Mouse (Mus musculus) liver, embryonic 14.5 days (tissue): ENCODE results near the gene Gucy2d. TPM values are rescaled to one million over a fixed set of nuclear protein-coding genes. Genes with fewer than 3 reads are reported as not detected.

Source experiments
- ATAC-seq: fragments of 200-750 bp; cut with Nextera tagmentation; 2 replicates; pipeline ENCODE4 v1.8.0; 2017; ENCODE audit warnings: moderate number of reproducible peaks, mild to moderate bottlenecking, moderate library complexity; ENCODE audit not compliant: insufficient read depth
- DNase-seq, 3 experiments: peaks; one replicate each; pipeline ENCODE4 v3.0.0-alpha.2; 2012 to 2013; ENCODE audit warnings: low read depth in 3 of 3, low spot score in 3 of 3
- H3K27ac ChIP-seq: fragments of 300-500 bp; sonication (generic); 2 replicates; pipeline ENCODE4 v1.5.1; 2014; ENCODE audit warnings: moderate library complexity, mild to moderate bottlenecking, control low read depth, inconsistent platforms
- H3K27me3 ChIP-seq: fragments of 300-500 bp; sonication (generic); 2 replicates; pipeline ENCODE4 v1.6.1; 2014; ENCODE audit warnings: mild to moderate bottlenecking, low read length, moderate library complexity; ENCODE audit not compliant: control insufficient read depth, insufficient read depth
- H3K36me3 ChIP-seq: fragments of 300-500 bp; sonication (generic); replicated peaks from 2 replicates; pipeline ENCODE4 v1.6.1; 2014; ENCODE audit warnings: low read depth; ENCODE audit not compliant: control insufficient read depth, insufficient read depth
- H3K4me1 ChIP-seq, 2 experiments: fragments of 200-500 bp in 1 of 2; fragments of 300-500 bp in 1 of 2; sonication (generic) in 1 of 2; replicated peaks; 2 replicates each; pipeline ENCODE4 v1.6.1; 2012 to 2014; ENCODE audit warnings: antibody characterized with exemption in 1 of 2, inconsistent platforms in 1 of 2, low read length in 1 of 2; ENCODE audit not compliant: control insufficient read depth in 2 of 2, insufficient read depth in 2 of 2
- H3K4me2 ChIP-seq: fragments of 300-500 bp; sonication (generic); 2 replicates; pipeline ENCODE4 v1.6.1; 2014; ENCODE audit warnings: low read depth, mild to moderate bottlenecking, control low read depth, moderate library complexity
- H3K4me3 ChIP-seq, 2 experiments: fragments of 200-500 bp in 1 of 2; fragments of 300-500 bp in 1 of 2; sonication (generic) in 1 of 2; 2 replicates each; pipeline ENCODE4 v1.5.1; 2012 to 2014; ENCODE audit warnings: low read depth in 2 of 2, low read length in 2 of 2, mild to moderate bottlenecking in 2 of 2, control low read depth in 1 of 2, inconsistent platforms in 1 of 2, moderate library complexity in 1 of 2; ENCODE audit not compliant: insufficient read depth in 1 of 2
- H3K9ac ChIP-seq: fragments of 300-500 bp; sonication (generic); replicated peaks from 2 replicates; pipeline ENCODE4 v1.6.1; 2014; ENCODE audit warnings: mild to moderate bottlenecking, control low read depth, moderate library complexity
- H3K9me3 ChIP-seq: fragments of 300-500 bp; sonication (generic); 2 replicates; pipeline ENCODE4 v1.6.1; 2016; ENCODE audit warnings: low read length, mixed read lengths; ENCODE audit not compliant: control insufficient read depth
- CTCF ChIP-seq: IDR thresholded peaks from 2 replicates; pipeline ENCODE4 v1.5.1; 2016; ENCODE audit warnings: antibody characterized with exemption, low read depth, control low read depth
- EP300 ChIP-seq: IDR thresholded peaks from 2 replicates; pipeline ENCODE4 v1.6.1; 2016; ENCODE audit warnings: antibody characterized with exemption, low read depth
- WGBS: fragments of 180-500 bp; shearing (Covaris S2); extraction: QIAGEN DNeasy Blood & Tissue Kit; methylation state at CpG from one replicate; pipeline ENCODE4 v1.1.7; 2014; ENCODE audit not compliant: insufficient replicate concordance; 5-methylcytosine and 5-hydroxymethylcytosine counted together
- polyA plus RNA-seq, 2 experiments: library from polyadenylated mRNA; depleted of rRNA in 1 of 2; stranded (reverse) in 1 of 2; unstranded in 1 of 2; fragments of >200 nt; fragmentation: Nextera tagmentation in 1 of 2; extraction: Ambion mirVana in 1 of 2; gene quantifications; 2 replicates each; pipeline versions ENCODE4 v1.2.1 to v1.2.3; 2012 to 2014

Gene Gucy2d
- polyA plus RNA-seq, 2 experiments, result not detected

- ATAC-seq (no peak), DNase-seq (no peak)
- H3K4me3 ChIP-seq, result no peak overlapping the region
- H3K27me3 ChIP-seq, result no peaks in the 10 kb centered on the region
- H3K27ac ChIP-seq, result no peak overlapping the region
- H3K4me2 ChIP-seq, result no peak overlapping the region
- peaks cover 0 to 3% of the 10 kb centered on the region in 2 experiments; a peak in 2 of 4 replicates for H3K4me1 ChIP-seq
- H3K9me3 ChIP-seq, result no peaks in the 10 kb centered on the region
- WGBS, result 46% methylated on average over 5 of the region's 5 CpGs
- H3K36me3 ChIP-seq, result no peaks in the 10 kb centered on the region
- TF ChIP-seq CTCF (no peak), EP300 (no peak)
- H3K9ac ChIP-seq, result no peak overlapping the region
Observed at GRCm38 (mm10) chr7:98497451-98497850, 57.2 kb downstream of the Gucy2d start.

- ATAC-seq, result no peak
- 65% methylated on average over 12 of the region's 12 CpGs for WGBS
- H3K4me2 ChIP-seq, result no peak overlapping the region
- no peaks in the 10 kb centered on the region for H3K27me3 ChIP-seq
- no peak overlapping the region for H3K9ac ChIP-seq
- no peak overlapping the region for H3K27ac ChIP-seq
- H3K9me3 ChIP-seq, result no peaks in the 10 kb centered on the region
- no peak for TF ChIP-seq EP300
- no peak for TF ChIP-seq CTCF
- H3K36me3 ChIP-seq, result no peaks in the 10 kb centered on the region
- peaks cover 0 to 3% of the 10 kb centered on the region in 2 experiments; a peak in 2 of 4 replicates for H3K4me1 ChIP-seq
- no peak for DNase-seq
- no peak overlapping the region for H3K4me3 ChIP-seq
Observed at GRCm38 (mm10) chr7:98498101-98498500, 57.9 kb downstream of the Gucy2d start.

DNA sequence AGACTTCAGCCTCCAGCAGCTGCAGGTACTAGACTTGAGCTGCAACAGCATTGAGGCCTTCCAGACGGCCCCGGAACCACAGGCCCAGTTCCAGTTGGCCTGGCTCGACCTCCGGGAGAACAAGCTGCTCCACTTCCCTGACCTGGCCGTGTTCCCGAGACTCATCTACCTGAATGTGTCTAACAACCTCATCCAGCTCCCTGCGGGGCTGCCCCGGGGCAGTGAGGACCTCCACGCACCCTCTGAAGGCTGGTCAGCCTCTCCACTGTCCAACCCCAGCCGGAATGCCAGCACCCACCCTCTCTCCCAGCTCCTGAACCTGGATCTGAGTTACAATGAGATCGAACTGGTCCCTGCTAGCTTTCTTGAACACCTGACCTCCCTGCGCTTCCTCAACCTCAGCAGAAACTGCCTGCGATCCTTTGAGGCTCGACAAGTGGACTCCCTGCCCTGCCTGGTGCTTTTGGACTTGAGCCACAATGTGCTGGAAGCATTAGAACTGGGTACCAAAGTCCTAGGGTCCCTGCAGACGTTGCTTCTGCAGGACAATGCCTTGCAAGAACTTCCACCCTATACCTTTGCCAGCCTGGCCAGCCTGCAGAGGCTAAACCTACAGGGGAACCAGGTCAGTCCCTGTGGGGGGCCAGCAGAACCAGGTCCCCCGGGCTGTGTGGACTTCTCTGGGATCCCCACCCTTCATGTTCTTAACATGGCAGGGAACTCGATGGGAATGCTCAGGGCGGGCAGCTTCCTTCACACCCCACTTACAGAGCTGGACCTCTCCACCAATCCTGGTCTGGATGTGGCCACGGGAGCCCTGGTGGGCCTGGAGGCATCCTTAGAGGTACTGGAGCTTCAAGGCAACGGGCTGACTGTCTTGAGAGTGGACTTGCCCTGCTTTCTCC is 58.7 kb downstream of the Gucy2d start:
- ATAC-seq (no peak), DNase-seq (no peak)
- Histone ChIP-seq H3K9me3 (no peaks in the 10 kb centered on the region), H3K36me3 (no peaks in the 10 kb centered on the region), H3K4me3 (no peak overlapping the region), H3K27me3 (no peaks in the 10 kb centered on the region), H3K9ac (no peak overlapping the region), H3K4me2 (no peak overlapping the region), H3K27ac (no peak overlapping the region), H3K4me1 (peaks cover 0 to 3% of the 10 kb centered on the region in 2 experiments; a peak in 1 of 4 replicates)
- TF ChIP-seq CTCF (no peak), EP300 (no peak)
- 71% methylated on average over 20 of the region's 20 CpGs for WGBS

DNA sequence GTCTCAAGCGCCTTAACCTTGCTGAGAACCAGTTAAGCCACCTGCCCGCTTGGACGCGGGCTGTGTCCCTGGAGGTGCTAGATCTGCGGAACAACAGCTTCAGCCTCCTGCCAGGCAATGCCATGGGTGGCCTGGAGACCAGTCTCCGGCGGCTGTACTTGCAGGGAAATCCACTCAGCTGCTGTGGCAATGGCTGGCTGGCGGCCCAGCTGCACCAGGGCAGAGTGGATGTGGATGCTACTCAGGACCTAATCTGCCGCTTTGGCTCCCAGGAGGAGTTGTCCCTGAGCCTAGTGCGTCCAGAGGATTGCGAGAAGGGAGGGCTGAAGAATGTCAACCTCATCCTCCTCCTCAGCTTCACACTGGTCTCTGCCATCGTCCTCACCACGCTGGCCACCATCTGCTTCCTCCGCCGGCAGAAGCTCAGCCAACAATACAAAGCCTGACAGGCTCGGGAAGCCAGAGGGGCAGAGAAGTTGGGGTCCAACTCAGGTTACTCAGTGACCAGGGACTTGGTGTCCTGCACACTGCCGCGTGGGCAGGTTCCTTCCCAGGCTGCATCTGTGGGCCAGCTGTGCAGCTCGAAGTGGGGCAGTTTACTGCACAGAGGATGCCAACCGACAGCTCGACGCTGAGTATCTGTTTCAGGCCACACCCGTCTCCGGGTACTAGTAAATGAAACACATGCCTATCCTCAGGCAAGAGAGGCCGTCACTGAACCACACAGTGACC is 59.5 kb downstream of the Gucy2d start:
- H3K4me3 ChIP-seq, result no peak overlapping the region
- TF ChIP-seq CTCF (no peak), EP300 (no peak)
- no peak overlapping the region for H3K27ac ChIP-seq
- no peaks in the 10 kb centered on the region for H3K9me3 ChIP-seq
- WGBS, result 59% methylated on average over 25 of the region's 25 CpGs
- H3K4me2 ChIP-seq, result no peak overlapping the region
- H3K4me1 ChIP-seq, result no peaks in the 10 kb centered on the region
- no peaks in the 10 kb centered on the region for H3K27me3 ChIP-seq
- H3K9ac ChIP-seq, result no peak overlapping the region
- DNase-seq, result no peak
- H3K36me3 ChIP-seq, result no peaks in the 10 kb centered on the region
- ATAC-seq, result no peak

DNA sequence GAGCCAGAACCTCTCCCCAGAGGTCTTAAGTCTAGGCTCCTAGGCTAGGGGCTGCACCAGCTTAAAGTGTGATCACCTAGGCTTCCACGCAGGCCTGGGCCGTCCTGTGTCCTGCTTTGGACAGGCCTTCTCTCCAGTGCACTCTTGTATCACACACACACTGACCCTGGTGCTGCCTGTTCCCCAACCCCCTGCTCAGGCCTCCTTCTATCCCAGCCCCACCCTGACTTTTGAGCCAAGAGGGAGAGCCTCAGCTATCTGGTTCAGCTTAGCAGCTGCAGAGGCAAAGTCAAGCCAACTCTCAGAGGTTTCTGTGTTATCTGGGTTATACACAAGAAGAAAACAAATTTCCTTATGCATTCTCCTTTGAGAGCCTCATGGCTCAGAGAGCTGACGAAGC is 60.3 kb downstream of the Gucy2d start:
- ATAC-seq (peak; percentile 15; the same call in 1 of the 2 replicates), DNase-seq (no peak)
- Histone ChIP-seq H3K4me3 (no peak overlapping the region), H3K9me3 (no peaks in the 10 kb centered on the region), H3K27ac (no peak overlapping the region), H3K4me1 (no peaks in the 10 kb centered on the region), H3K27me3 (no peaks in the 10 kb centered on the region), H3K36me3 (no peaks in the 10 kb centered on the region), H3K4me2 (no peak overlapping the region), H3K9ac (no peak overlapping the region)
- 50% methylated on average over 3 of the region's 3 CpGs for WGBS
- TF ChIP-seq CTCF (no peak), EP300 (no peak)
